Mouse (Mus musculus): ENCODE results near the gene Snx13.

Snx13 gene

GRCm38 (mm10) chr12:35047320-35048225 is 587 bp downstream of the Snx13 start:
- DNase-seq, result peak; percentile 82 to 85

GRCm38 (mm10) chr12:35048891-35049290 is 1.9 kb downstream of the Snx13 start:
- DNase-seq, result no peak

DNA sequence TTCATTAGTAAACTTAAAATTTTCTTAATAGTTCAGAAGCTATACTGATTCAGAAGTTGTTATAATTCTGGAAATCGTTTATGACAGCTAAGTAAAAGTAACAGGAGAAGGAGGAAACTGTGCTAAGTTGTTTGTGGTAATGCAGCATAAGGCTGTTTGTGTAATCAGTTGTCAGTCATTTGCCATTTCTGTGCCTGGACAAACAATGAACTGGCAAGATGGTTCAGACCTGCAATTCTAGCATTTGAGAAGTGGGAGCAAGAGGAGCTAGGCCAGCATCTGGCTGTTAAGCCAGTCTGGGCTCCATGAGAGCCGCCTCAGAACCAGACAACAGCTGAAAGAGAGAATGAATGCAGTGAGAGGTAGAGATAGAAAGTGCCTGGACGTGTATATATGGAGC is 3.5 kb downstream of the Snx13 start:
- DNase-seq, result no peak

GRCm38 (mm10) chr12:35050964-35051758 is 4.2 kb downstream of the Snx13 start:
- DNase-seq, result no peak

GRCm38 (mm10) chr12:35054420-35054819 is 7.4 kb downstream of the Snx13 start:
- peak in 1 of 2 experiments; percentile 47 for DNase-seq

- no peak for DNase-seq
These were observed 8.4 kb downstream of the Snx13 start for GRCm38 (mm10) chr12:35055114-35056095.

GRCm38 (mm10) chr12:35063697-35064468 is 16.9 kb downstream of the Snx13 start:
- DNase-seq, result peak; percentile 80 to 88

DNA sequence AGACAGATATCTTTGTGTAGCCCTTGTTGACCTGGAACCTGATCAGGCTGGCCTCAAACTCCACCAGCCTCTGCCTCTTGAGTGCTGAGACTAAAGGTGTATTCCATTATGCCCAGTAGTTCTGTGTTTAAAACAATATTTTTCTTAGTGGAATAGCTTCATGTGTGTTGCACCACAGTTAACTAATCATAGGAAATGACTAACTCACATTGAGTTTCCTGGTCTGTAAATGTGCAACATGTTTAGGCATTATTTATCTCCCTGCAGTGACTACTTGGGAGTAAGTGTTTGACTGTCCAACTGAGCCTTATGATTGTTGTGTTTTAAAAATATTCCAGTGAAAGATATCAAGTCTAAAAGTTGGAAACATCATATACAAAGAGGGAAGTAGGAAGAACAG is 20.6 kb downstream of the Snx13 start:
- DNase-seq, result no peak

DNA sequence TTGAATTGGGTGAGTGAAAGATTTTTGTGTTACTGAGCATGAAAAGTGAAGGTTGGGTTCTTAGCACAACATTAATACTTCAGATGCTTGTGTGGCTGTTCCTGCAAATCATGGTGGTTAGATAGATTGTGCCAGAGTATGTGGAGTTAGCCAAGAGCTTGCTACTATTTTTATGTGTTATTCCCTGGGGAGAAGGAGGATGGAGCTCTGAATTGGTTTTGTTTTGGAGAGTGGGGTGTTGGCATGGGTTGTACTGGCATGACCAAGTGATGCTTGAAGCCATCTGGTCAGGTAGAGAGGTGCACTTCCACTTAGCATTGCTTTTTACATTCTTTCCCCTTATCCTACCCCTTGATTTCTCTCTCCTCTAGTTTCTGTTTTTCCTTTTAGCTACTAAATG is 24.4 kb downstream of the Snx13 start:
- DNase-seq, result peak; percentile 66 to 79

DNA sequence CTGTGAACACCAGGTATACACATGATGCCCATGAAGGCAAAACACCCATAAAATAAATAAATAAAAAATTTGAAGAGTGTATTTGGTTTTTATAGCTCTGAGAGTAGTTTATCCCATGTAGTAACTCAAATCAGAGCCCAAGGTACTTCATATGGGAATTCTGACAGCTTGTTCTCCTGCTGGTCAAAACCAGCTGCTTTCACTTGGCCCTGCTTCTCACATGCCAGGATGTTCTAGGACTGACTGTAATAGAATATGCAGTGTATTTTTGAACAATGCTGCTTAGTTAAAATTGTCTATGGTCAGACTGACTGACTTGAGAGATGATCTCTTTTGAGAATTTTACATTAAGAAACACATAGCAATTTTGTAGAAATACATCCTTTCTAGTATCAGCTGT is 25.2 kb downstream of the Snx13 start:
- DNase-seq, result peak in 1 of 2 experiments; percentile 49

GRCm38 (mm10) chr12:35075993-35076392 is 29.0 kb downstream of the Snx13 start:
- DNase-seq, result no peak

GRCm38 (mm10) chr12:35123549-35123948 is 76.6 kb downstream of the Snx13 start:
- no peak for DNase-seq

DNA sequence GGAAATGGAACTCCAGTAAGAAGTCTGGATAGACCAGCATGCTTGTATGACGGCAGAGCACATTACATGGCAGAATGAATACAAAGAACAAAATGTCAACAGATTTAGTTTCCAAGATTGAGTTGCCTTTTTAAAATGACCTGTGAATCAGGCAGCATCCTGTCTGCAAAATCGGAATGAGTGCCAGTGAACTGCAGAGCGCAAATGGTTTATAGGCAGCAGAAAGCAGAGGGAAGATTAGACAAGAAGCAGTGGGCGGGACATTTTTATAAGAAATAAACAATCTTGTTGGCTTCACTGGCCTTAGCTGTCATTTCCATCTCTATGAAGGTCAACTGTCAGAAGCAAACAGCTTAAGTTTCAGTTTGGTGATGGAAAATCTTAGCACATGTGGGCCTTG is 106.2 kb downstream of the Snx13 start:
- no peak for DNase-seq

DNA sequence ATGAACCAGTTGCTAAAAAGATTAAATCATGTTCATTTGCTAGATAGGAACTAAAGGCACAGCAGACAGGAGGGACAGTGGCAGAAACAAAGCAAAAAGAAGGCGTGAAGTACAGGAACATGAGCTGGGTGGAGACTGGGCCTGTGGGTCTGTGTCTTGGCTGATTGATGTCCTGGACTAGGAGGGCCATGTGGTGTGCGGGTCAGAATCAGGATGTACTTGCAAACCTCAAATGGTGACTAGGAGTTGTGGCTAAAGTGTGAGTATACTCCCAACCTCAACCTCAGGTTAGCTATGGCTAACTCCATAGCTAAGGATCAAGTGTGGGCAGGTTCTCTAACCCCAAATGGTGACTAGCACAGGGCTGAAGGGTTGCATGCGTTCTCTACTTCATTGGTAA is 107.2 kb downstream of the Snx13 start:
- DNase-seq, result no peak

DNA sequence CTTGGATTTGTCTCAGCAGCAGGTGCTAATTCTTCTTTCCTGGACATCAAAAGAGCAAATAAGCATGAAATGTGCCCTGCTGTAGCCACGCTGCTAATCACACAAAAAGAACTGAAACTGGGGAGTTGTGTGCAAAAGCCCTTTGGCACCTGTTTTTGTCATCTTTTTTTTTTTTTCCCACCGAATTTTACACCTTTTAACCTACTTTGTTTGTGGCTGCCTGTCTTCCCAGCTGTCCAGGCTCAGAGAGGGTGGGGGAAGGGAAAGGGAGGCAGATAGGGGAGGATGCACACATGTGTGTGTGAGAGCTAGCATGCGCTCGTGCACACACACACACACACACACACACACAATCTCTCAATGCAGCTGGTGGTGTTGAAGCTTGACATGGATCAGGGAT is 110.3 kb downstream of the Snx13 start:
- no peak for DNase-seq

DNA sequence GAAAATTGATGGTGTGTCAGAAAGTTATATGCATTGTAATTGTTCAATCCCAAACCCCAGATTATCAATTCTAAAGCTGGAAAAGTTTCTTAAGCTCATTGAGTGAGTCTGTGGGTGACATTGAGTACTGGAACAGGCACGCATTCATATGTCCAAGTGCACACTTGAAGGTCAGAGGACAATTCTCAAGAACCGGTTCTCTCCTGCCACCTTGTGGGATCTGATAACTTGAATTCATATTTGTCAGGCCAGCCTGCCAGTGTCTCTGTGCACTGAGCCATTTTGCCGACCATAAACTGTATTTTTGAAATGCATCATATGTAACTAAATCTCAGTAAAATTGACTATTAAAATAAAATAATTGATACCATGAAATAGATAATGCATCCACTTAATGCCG is 114.7 kb downstream of the Snx13 start:
- DNase-seq, result peak in 1 of 2 experiments; percentile 33

DNA sequence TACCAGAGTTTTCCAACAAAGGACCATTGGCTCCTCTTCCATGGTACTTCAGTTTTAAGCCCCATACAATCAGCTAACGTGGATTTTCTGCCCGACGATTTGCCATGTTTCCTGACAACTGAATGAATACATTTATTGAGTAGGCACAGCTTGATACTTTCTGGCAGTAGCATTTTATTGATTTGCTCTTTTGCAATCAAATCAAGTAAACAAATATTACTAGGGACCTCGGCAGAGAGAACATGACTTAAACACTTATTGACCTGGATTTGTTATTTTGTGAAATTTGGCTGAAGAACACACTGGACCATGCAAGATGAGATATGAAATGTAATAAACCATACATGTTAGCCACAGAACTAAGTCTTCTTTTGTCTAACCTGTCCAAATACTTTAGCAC is 123.3 kb downstream of the Snx13 start:
- no peak for DNase-seq

GRCm38 (mm10) chr12:35175938-35176337 is 129.0 kb downstream of the Snx13 start:
- DNase-seq, result no peak

GRCm38 (mm10) chr12:35176628-35177027 is 129.6 kb downstream of the Snx13 start:
- DNase-seq, result no peak

- DNase-seq, result peak; percentile 82 to 91
These were observed 135.7 kb downstream of the Snx13 start for GRCm38 (mm10) chr12:35182675-35183074.

DNA sequence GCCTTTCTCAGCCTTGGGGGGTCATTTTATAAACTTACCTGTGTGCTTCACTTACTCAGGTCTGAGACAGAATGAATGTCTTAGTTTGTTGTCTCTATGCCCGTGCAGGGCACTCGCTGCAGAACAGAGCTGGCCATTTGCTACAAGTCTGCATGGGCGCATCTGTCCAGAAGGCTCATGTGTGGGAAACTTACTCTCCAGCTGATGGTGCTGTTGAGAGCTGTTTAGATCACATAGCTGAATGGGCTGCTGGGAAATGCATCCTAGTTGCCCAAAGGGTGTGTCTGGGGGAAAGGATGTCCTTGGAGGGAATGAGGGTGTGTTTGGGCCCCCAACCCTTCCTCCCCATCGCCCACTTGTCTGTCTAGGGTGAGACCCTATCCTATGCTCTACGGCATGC is 137.3 kb downstream of the Snx13 start:
- no peak for DNase-seq

Data from cerebellum, postnatal 25 days (tissue).